Mouse (Mus musculus) hindbrain, embryonic 14.5 days (tissue): Measurements from ENCODE around the gene Olfr551. TPM values are rescaled to one million over a fixed set of nuclear protein-coding genes. Genes with fewer than 3 reads are reported as not detected.
"Not testable (repeated sequence)": the region's sequence is repeated elsewhere in the genome, so short reads cannot be mapped to it uniquely, and the experiment has no call there.

Source experiments
- ATAC-seq: fragments of 200-750 bp; cut with Nextera tagmentation; 2 replicates; pipeline ENCODE4 v1.8.0; 2017; ENCODE audit warnings: moderate number of reproducible peaks, mild to moderate bottlenecking, moderate TSS enrichment, moderate library complexity; ENCODE audit not compliant: low FRiP score
- DNase-seq: peaks from one replicate; pipeline ENCODE4 v3.0.0-alpha.2; 2015; ENCODE audit warnings: low spot score
- H3K27ac ChIP-seq: fragments of 300-500 bp; sonication (generic); 2 replicates; pipeline ENCODE4 v1.5.1; 2014; ENCODE audit warnings: mild to moderate bottlenecking, moderate library complexity
- H3K27me3 ChIP-seq: fragments of 300-500 bp; sonication (generic); 2 replicates; pipeline ENCODE4 v1.6.1; 2014; ENCODE audit warnings: mild to moderate bottlenecking, low read length, mixed read lengths; ENCODE audit not compliant: control insufficient read depth, insufficient read depth
- H3K36me3 ChIP-seq: fragments of 300-500 bp; sonication (generic); replicated peaks from 2 replicates; pipeline ENCODE4 v1.6.1; 2014; ENCODE audit not compliant: control insufficient read depth, insufficient read depth
- H3K4me1 ChIP-seq: fragments of 300-500 bp; sonication (generic); replicated peaks from 2 replicates; pipeline ENCODE4 v1.6.1; 2014; ENCODE audit warnings: antibody characterized with exemption, low read length, mixed read lengths; ENCODE audit not compliant: control insufficient read depth, insufficient read depth
- H3K4me2 ChIP-seq: fragments of 300-500 bp; sonication (generic); replicated peaks from 2 replicates; pipeline ENCODE4 v1.6.1; 2014; ENCODE audit warnings: mild to moderate bottlenecking, moderate library complexity
- H3K4me3 ChIP-seq: fragments of 300-500 bp; sonication (generic); replicated peaks from 2 replicates; pipeline ENCODE4 v1.5.1; 2014; ENCODE audit warnings: mild to moderate bottlenecking, low read length
- H3K9ac ChIP-seq: fragments of 300-500 bp; sonication (generic); 2 replicates; pipeline ENCODE4 v1.6.1; 2014
- H3K9me3 ChIP-seq: fragments of 300-500 bp; sonication (generic); 2 replicates; pipeline ENCODE4 v1.6.1; 2016; ENCODE audit warnings: low read length; ENCODE audit not compliant: control insufficient read depth
- WGBS: fragments of 180-500 bp; shearing (Covaris S2); extraction: QIAGEN DNeasy Blood & Tissue Kit; methylation state at CpG from one replicate; pipeline ENCODE4 v1.1.7; 2014; 5-methylcytosine and 5-hydroxymethylcytosine counted together
- polyA plus RNA-seq: library from polyadenylated mRNA; unstranded; fragments of >200 nt; fragmentation: Nextera tagmentation; extraction: Ambion mirVana; gene quantifications from 2 replicates; pipeline ENCODE4 v1.2.1, GENCODE M21; 2014

Gene Olfr551
- not detected in 2 replicates for polyA plus RNA-seq

DNA sequence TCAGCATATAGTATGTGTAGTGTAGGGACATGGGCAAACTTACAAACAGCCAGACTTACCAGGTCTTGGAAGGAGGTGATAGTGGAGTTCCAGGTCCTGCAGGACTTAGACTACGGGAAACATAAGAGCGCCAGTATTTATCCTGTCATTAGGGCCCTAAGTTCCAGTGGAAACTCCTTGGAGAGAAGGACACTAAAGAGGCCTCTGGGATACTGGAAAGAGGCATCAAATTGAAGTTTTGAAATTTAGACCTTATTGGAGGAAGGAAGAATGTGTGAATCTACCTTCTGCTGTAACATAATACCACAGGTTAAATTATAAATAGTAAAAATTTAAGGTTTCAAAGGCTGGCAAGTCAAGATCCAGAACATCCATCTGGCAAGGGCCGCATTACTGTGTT, at the start of gene Olfr551:
Olfr551 (minus strand) TSS at position 101 of the 400 bp plus-strand sequence.
- ATAC-seq (no peak), DNase-seq (no peak)
- H3K27ac ChIP-seq, result no peak within 1 kb of the TSS
- H3K9me3 ChIP-seq, result no peaks in the 10 kb centered on the region
- H3K36me3 ChIP-seq, result no peaks in the 10 kb centered on the region
- H3K4me3 ChIP-seq, result no peak within 1 kb of the TSS
- H3K4me2 ChIP-seq, result no peak within 1 kb of the TSS
- no peaks in the 10 kb centered on the region for H3K27me3 ChIP-seq
- 99% methylated on average over 3 of the region's 3 CpGs for WGBS
- H3K4me1 ChIP-seq, result no peaks in the 10 kb centered on the region
- H3K9ac ChIP-seq, result no peak within 1 kb of the TSS

DNA sequence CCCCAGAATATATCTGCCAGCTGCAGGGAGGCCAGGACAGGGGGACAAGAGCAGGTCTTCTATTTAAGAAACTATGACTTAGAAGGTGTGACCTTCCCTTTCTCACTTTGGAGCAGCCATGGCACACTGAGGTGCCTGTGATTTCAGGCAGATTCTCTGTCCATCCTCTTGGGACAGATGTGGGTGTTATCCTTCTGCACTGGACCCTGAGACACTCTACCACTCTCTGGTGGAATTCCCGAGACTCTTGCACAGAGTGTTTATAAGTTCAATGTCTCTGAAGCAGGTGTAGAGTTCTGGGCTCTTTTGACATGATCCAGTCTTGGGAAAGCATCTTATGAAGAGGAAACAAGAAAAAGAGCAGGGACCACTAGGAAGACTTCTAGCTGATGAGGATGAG, 46.4 kb upstream of the Olfr551 start, which contains the start of gene Olfr554:
Olfr554 (plus strand) TSS at position 301 of the 400 bp plus-strand sequence.
- no peaks in the 10 kb centered on the region for H3K9me3 ChIP-seq
- H3K27me3 ChIP-seq, result no peaks in the 10 kb centered on the region
- no peak within 1 kb of the TSS for H3K27ac ChIP-seq
- ATAC-seq, result no peak
- no peaks in the 10 kb centered on the region for H3K36me3 ChIP-seq
- 96% methylated on average over 1 of the region's 1 CpGs for WGBS
- no peak for DNase-seq
- H3K4me2 ChIP-seq, result no peak within 1 kb of the TSS
- H3K9ac ChIP-seq, result no peak within 1 kb of the TSS
- no peak within 1 kb of the TSS for H3K4me3 ChIP-seq
- no peaks in the 10 kb centered on the region for H3K4me1 ChIP-seq

DNA sequence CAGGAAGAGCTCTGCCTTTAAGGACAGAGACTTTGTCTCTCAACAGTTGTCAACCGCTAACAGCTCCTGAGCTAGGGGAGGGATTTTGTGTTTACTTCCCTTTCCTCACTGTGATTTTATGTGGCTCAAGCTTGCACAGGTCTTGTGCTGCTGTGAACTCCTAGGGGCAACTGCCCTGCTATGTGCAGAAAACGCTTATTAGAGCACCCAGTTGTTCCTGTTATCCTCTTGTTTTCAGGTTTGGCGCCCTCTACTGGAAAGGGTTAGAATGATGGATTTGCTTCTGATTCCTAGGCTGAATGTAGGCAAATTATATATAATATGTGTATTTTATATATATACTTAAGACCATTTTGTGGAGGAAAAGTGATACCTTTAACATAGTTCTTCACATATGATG, 45.0 kb upstream of the Olfr551 start:
- Histone ChIP-seq H3K36me3 (no peaks in the 10 kb centered on the region), H3K9me3 (no peaks in the 10 kb centered on the region), H3K4me3 (no peak overlapping the region), H3K27me3 (no peaks in the 10 kb centered on the region), H3K4me1 (no peaks in the 10 kb centered on the region), H3K9ac (no peak overlapping the region), H3K4me2 (no peak overlapping the region), H3K27ac (no peak overlapping the region)
- ATAC-seq (no peak), DNase-seq (peak; percentile 31)
- WGBS, result 43% methylated on average over 3 of the region's 3 CpGs

- not testable (repeated sequence) for H3K9ac ChIP-seq, H3K4me1 ChIP-seq, H3K36me3 ChIP-seq, H3K27me3 ChIP-seq, ATAC-seq, DNase-seq, H3K4me2 ChIP-seq, H3K9me3 ChIP-seq, H3K4me3 ChIP-seq, H3K27ac ChIP-seq
- 86% methylated on average over 17 of the region's 19 CpGs for WGBS
Observed at GRCm38 (mm10) chr7:102620368-102620767, 28.7 kb upstream of the Olfr551 start.

- H3K9ac ChIP-seq, result no peak overlapping the region
- DNase-seq, result peak; percentile 32
Observed at GRCm38 (mm10) chr7:102619608-102620007, 27.9 kb upstream of the Olfr551 start.

DNA sequence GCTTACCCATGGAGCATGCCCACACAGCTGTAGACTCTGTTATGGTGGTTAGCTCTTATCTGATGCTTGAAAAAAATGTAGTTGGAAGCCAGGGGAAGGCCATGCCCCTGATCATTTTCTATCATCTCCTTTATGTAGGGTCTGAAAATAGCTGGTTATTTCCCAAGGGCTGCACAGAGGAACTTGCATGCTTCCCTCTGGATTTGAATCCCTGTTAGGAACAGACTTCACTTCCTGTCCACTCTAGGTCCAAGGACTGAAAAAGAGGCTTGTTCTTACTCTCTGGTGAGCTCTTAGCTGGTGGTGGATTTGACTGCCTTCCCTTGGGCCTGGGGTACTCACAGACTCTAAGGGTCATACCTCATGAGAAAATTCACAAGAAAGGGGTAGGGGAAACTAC, 26.4 kb upstream of the Olfr551 start, which contains the start of gene Olfr553:
Olfr553 (minus strand) TSS at position 101 of the 400 bp plus-strand sequence.
- Histone ChIP-seq H3K27ac (no peak within 1 kb of the TSS), H3K4me3 (no peak within 1 kb of the TSS), H3K4me1 (no peaks in the 10 kb centered on the region), H3K36me3 (no peaks in the 10 kb centered on the region), H3K4me2 (no peak within 1 kb of the TSS), H3K9ac (no peak within 1 kb of the TSS), H3K27me3 (no peaks in the 10 kb centered on the region), H3K9me3 (no peaks in the 10 kb centered on the region)
- DNase-seq (no peak), ATAC-seq (no peak)

More at GRCm38 (mm10) chr7:102619608-102620007, 27.9 kb upstream of the Olfr551 start:
- Histone ChIP-seq H3K4me3 (no peak overlapping the region), H3K27ac (no peak overlapping the region), H3K9me3 (no peaks in the 10 kb centered on the region), H3K4me2 (no peak overlapping the region), H3K4me1 (no peaks in the 10 kb centered on the region), H3K36me3 (no peaks in the 10 kb centered on the region), H3K27me3 (no peaks in the 10 kb centered on the region)
- 69% methylated on average over 5 of the region's 5 CpGs for WGBS
- no peak for ATAC-seq

GRCm38 (mm10) chr7:102597378-102598031, 5.8 kb upstream of the Olfr551 start, which contains the start of gene Olfr552:
Gene Olfr552 (plus strand): TSS chr7:102597770.
- no peak within 1 kb of the TSS for H3K4me2 ChIP-seq
- no peaks in the 10 kb centered on the region for H3K36me3 ChIP-seq
- no peaks in the 10 kb centered on the region for H3K27me3 ChIP-seq
- H3K9ac ChIP-seq, result no peak within 1 kb of the TSS
- 81% methylated on average over 1 of the region's 1 CpGs for WGBS
- no peaks in the 10 kb centered on the region for H3K4me1 ChIP-seq
- ATAC-seq, result no peak
- H3K9me3 ChIP-seq, result no peaks in the 10 kb centered on the region
- H3K27ac ChIP-seq, result no peak within 1 kb of the TSS
- DNase-seq, result no peak
- H3K4me3 ChIP-seq, result no peak within 1 kb of the TSS

DNA sequence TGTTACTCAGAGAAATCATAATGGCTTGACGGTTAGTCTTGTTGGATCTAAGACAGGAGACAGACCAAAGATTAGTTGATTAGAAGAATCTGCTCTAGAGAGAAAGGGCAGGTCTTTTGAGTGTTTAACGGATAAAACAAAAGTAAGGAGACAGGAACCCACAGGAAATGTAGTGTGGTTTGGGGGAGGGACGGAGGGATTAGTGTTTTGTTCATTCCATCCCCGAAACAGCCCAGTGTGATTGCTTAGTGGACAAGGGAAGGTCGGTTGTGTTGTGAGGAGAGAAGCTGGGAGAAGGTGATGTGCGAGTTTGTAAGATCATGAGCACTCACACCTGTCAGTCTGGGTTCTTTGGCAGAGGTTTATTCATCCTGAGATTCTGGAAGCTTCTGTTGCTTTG, 15.7 kb downstream of the Olfr551 start:
- DNase-seq (no peak), ATAC-seq (no peak)
- H3K9ac ChIP-seq, result no peak overlapping the region
- H3K4me1 ChIP-seq, result no peaks in the 10 kb centered on the region
- H3K36me3 ChIP-seq, result no peaks in the 10 kb centered on the region
- H3K9me3 ChIP-seq, result no peaks in the 10 kb centered on the region
- 83% methylated on average over 6 of the region's 6 CpGs for WGBS
- no peak overlapping the region for H3K4me3 ChIP-seq
- no peak overlapping the region for H3K27ac ChIP-seq
- no peak overlapping the region for H3K4me2 ChIP-seq
- no peaks in the 10 kb centered on the region for H3K27me3 ChIP-seq

DNA sequence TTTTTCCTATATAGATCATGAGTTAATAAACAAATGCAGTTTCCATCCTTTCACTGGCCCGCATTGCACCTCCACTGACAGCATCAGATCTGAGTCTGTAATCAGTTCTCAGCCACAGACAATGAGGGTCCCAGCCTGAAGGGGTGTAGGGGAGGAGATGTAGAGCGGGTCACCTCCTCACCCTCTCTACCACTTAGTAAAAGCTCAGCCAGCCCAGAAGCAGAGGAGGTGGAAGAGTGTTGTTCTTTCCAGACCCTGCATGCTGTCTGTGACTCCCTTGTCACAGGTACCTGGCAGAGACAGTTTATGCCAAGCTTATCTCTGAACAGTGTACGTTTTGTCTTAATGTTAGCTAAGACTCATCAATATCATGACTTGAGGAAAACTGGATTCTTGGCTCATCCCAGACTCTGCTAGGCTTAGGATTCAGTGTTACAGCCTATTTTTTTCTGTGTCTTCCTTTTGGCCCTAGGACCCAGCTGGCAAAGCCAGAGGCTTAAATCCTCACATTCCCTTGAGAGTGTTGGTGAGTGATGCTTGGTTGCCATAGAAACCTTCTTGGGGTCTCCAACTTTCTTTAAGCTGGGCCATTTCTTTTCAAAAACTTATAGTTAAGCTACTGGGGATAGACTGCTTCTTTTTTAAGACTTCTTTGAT, 18.4 kb downstream of the Olfr551 start:
- H3K9me3 ChIP-seq, result no peaks in the 10 kb centered on the region
- H3K9ac ChIP-seq, result no peak overlapping the region
- no peak overlapping the region for H3K27ac ChIP-seq
- H3K36me3 ChIP-seq, result no peaks in the 10 kb centered on the region
- no peak overlapping the region for H3K4me2 ChIP-seq
- no peak for DNase-seq
- H3K27me3 ChIP-seq, result no peaks in the 10 kb centered on the region
- 60% methylated on average over 3 of the region's 3 CpGs for WGBS
- H3K4me3 ChIP-seq, result no peak overlapping the region
- ATAC-seq, result no peak
- H3K4me1 ChIP-seq, result no peaks in the 10 kb centered on the region
